Mouse (Mus musculus) thymus, adult 2 months (tissue): Measurements from ENCODE around the gene Cadm3.

Experiments used
- CTCF ChIP-seq: fragments of 200-500 bp; IDR thresholded peaks from 2 replicates; pipeline ENCODE4 v1.5.1; 2012; ENCODE audit warnings: mild to moderate bottlenecking, control low read depth, low read length, moderate library complexity, borderline replicate concordance; ENCODE audit not compliant: control insufficient read depth, poor library complexity, insufficient read depth; ENCODE audit errors: extremely low read depth
- POLR2A ChIP-seq: fragments of 200-500 bp; IDR thresholded peaks from 2 replicates; pipeline ENCODE4 v1.6.1; 2012; ENCODE audit warnings: mild to moderate bottlenecking, low read length, control low read depth, moderate library complexity; ENCODE audit not compliant: control insufficient read depth, poor library complexity, insufficient read depth; ENCODE audit errors: extremely low read depth

GRCm38 (mm10) chr1:173322249-173322627 is 45.3 kb downstream of the Cadm3 start:
- TF ChIP-seq CTCF: no peak
- TF ChIP-seq POLR2A: no peak
